Mouse (Mus musculus): ENCODE measurements around the gene Slamf6. TPM values are rescaled to one million over a fixed set of nuclear protein-coding genes. Genes with fewer than 3 reads are reported as not detected.

The Slamf6 gene
- polyA plus RNA-seq, 1 experiment: not detected

DNA sequence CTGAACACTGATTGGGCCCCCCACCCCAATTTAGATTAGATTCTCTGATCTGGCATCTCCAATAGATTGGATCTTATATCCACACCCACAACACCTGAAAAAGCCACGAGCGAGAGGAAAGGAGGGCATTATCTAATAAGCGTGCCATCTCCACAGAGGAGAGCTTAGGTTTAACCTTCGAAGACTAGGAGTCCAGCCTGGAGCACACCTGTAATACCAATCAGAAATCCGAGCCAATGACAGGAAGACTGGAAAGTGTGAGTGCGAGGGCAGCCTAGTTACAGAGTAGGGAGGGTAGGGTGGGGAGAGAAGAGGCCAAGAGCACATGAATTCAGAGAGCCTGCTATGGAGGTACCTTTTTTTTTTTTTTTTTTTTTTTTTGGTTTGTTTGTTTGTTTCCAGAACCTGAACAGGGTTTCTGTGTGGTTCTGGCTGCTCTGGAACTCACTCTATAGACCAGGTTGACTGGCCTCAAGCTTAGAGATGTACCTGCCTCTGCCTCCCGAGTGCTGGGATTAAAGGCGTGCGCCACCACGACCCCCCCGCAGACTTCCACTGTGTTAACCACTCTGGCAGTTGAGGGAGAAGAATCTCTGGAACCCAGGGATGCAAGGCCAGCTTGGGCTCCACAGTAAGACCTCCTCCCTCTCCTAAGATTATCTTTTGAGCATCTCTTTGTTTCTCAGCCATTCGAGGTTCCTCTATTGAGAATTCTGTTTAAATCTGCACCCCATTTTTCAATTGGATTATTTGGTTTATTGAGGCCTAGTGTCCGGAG is 81.7 kb downstream of the Slamf6 start:
- Histone ChIP-seq H3K4me1 (ENCODE audit: control insufficient read depth, insufficient read depth, low read length) (peaks cover 3% of the 10 kb centered on the region; the same call in 1 of the 2 replicates), H3K4me3 (ENCODE audit: insufficient read depth, low read depth, low read length) (no peak overlapping the region), H3K27ac (ENCODE audit: insufficient read depth, low read depth, low read length) (no peak overlapping the region)
- no peak for TF ChIP-seq CTCF (IDR thresholded peaks at IDR 0.05; ENCODE audit: insufficient read depth, low read depth, low read length)
- no peak for TF ChIP-seq POLR2A (IDR thresholded peaks at IDR 0.05; ENCODE audit: insufficient read depth, low read depth, low read length)
- WGBS: 93% methylated on average over 13 of the region's 13 CpGs

DNA sequence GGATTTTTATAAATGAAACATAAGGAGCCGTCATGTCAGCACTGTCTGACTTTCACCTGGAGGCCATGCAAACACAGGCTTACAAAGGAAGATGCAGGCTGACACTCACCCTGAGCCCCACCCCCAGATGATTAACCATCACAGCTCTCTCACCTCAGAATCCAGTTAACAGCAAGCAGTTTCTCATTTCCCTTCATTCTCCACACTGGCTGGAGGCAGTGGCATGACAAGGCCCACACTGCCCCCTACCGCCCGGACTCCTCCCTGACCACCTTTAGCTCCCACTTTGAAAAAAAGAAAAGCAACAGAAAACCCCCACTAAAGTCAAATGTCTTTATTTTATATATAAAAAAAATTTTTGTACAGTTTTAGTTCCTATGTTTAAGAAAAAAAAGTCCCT is 83.3 kb downstream of the Slamf6 start:
- Histone ChIP-seq H3K27ac (ENCODE audit: insufficient read depth, low read depth, low read length) (no peak overlapping the region), H3K4me3 (ENCODE audit: insufficient read depth, low read depth, low read length) (no peak overlapping the region), H3K4me1 (ENCODE audit: control insufficient read depth, insufficient read depth, low read length) (peaks cover 3% of the 10 kb centered on the region; the same call in 1 of the 2 replicates)
- TF ChIP-seq POLR2A (IDR thresholded peaks at IDR 0.05; ENCODE audit: insufficient read depth, low read depth, low read length): no peak
- peak; percentile 37; the same call in 1 of the 2 replicates for TF ChIP-seq CTCF (IDR thresholded peaks at IDR 0.05; ENCODE audit: insufficient read depth, low read depth, low read length)
- 55% methylated on average over 3 of the region's 3 CpGs for WGBS

DNA sequence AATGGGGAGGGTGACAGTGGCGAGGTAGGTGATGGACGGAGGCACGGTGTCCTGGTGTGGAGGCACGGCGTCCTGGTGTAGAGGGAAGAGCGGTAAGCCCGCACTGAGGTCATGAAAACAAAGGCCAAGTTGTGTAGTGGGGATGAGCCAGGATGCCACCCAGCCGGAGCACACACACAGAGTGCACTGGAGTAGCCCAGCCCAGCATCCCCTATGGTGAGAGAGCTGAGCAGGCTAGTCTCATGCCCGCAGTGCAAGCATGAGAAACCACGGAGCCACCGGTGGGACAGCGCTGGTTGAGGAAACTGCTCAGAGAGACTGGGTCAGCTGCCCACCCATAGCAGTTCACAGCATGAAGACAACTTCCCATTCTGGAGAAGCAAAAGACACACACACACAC is 84.3 kb downstream of the Slamf6 start:
- H3K27ac ChIP-seq (ENCODE audit: insufficient read depth, low read depth, low read length): no peak overlapping the region
- H3K4me3 ChIP-seq (ENCODE audit: insufficient read depth, low read depth, low read length): no peak overlapping the region
- peaks cover 3% of the 10 kb centered on the region; the same call in 1 of the 2 replicates for H3K4me1 ChIP-seq (ENCODE audit: control insufficient read depth, insufficient read depth, low read length)
- TF ChIP-seq CTCF (IDR thresholded peaks at IDR 0.05; ENCODE audit: insufficient read depth, low read depth, low read length) (no peak), POLR2A (IDR thresholded peaks at IDR 0.05; ENCODE audit: insufficient read depth, low read depth, low read length) (no peak)
- 52% methylated on average over 12 of the region's 12 CpGs for WGBS

Other genes with a start within 250 kb of the Slamf6 start
- not detected in 2 replicates for gene Cd48, start 235.5 kb upstream of the Slamf6 start, polyA plus RNA-seq (2012; ENCODE audit: insufficient read depth, insufficient read length, low replicate concordance, missing spikeins)
- not detected in 2 replicates for gene Slamf1, start 150.4 kb upstream of the Slamf6 start, polyA plus RNA-seq (2012; ENCODE audit: insufficient read depth, insufficient read length, low replicate concordance, missing spikeins)
- gene Cd84, start 77.8 kb upstream of the Slamf6 start, polyA plus RNA-seq (2012; ENCODE audit: insufficient read depth, insufficient read length, low replicate concordance, missing spikeins): not detected in 2 replicates
- gene Gm10521, start 21.9 kb upstream of the Slamf6 start, polyA plus RNA-seq (2012; ENCODE audit: insufficient read depth, insufficient read length, low replicate concordance, missing spikeins): not detected in 2 replicates
- gene Vangl2, start 110.9 kb downstream of the Slamf6 start, polyA plus RNA-seq (2012; ENCODE audit: insufficient read depth, insufficient read length, low replicate concordance, missing spikeins): not detected in 2 replicates
- gene Nhlh1, start 140.1 kb downstream of the Slamf6 start, polyA plus RNA-seq (2012; ENCODE audit: insufficient read depth, insufficient read length, low replicate concordance, missing spikeins): not detected in 2 replicates
- 120 and 157 TPM in 2 replicates for gene Copa, start 165.0 kb downstream of the Slamf6 start, polyA plus RNA-seq (2012; ENCODE audit: insufficient read depth, insufficient read length, low replicate concordance, missing spikeins)
- gene Ncstn, start 165.3 kb downstream of the Slamf6 start, polyA plus RNA-seq (2012; ENCODE audit: insufficient read depth, insufficient read length, low replicate concordance, missing spikeins): 196 TPM in 1 of 2 replicates, not detected in the other
- 478 TPM in 1 of 2 replicates, not detected in the other for gene Pex19, start 209.2 kb downstream of the Slamf6 start, polyA plus RNA-seq (2012; ENCODE audit: insufficient read depth, insufficient read length, low replicate concordance, missing spikeins)
- gene Dcaf8, start 230.6 kb downstream of the Slamf6 start, polyA plus RNA-seq (2012; ENCODE audit: insufficient read depth, insufficient read length, low replicate concordance, missing spikeins): 96.2 TPM in 1 of 2 replicates, not detected in the other